Mouse (Mus musculus): ENCODE results near the gene Rrp7a. TPM values are rescaled to one million over a fixed set of nuclear protein-coding genes. Genes with fewer than 3 reads are reported as not detected.
A peak's percentile ranks its signal among the peaks of the same experiment; 100 is the strongest.

The Rrp7a gene
- 87.2 and 90.4 TPM in 2 replicates for polyA plus RNA-seq (2016; fragmentation: Nextera tagmentation; extraction: Ambion mirVana)

DNA sequence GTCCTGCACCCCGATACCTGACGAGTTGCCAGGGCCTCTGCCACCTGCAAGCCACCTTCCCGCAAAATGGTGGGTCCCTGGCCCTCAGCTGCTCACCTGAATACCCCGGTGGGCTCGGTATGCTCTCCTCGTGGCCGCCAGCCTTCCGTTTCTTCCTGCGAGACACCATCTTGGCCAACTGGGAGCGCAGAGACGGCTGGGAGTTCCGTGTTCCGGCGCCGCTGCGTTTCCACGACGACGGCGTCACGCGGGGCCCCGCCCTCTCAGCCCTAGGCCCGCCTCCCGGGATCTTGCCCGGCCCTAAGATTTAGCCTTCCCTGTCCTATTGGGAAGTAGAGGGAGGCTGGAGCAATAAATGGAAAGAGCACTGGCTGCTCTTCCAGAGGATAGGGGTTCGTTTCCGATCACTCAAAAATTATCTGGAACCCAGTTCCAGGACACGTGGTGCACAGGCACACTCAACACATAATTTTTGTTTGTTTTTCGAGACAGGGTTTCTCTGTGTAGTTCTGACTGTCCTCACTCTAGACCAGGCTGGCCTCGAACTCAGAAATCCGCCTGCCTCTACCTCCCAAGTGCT is at the start of gene Rrp7a:
Rrp7a (minus strand) TSS at position 236 of the 580 bp plus-strand sequence.
- Histone ChIP-seq H3K4me3 (peak within 1 kb of the TSS; percentile 94), H3K4me1 (peaks cover 11% of the 10 kb centered on the region), H3K9me3 (no peaks in the 10 kb centered on the region), H3K36me3 (replicated peaks) (peaks cover 54% of the 10 kb centered on the region), H3K27ac (replicated peaks) (peak within 1 kb of the TSS; percentile 88), H3K27me3 (replicated peaks; ENCODE audit: low read depth, poor library complexity, severe bottlenecking) (no peaks in the 10 kb centered on the region)
- WGBS = 11% methylated on average over 32 of the region's 32 CpGs
- DNase-seq (ENCODE audit: low spot score) = peak; percentile 95

- Histone ChIP-seq H3K36me3 (replicated peaks) (no peaks in the 10 kb centered on the region), H3K4me1 (peaks cover 55% of the 10 kb centered on the region), H3K9me3 (no peaks in the 10 kb centered on the region), H3K27me3 (replicated peaks; ENCODE audit: low read depth, poor library complexity, severe bottlenecking) (no peaks in the 10 kb centered on the region), H3K27ac (replicated peaks) (peak overlapping the region; percentile 92), H3K4me3 (peak overlapping the region; percentile 93)
- DNase-seq (ENCODE audit: low spot score) = peak; percentile 98
- WGBS = 1% methylated on average over 67 of the region's 67 CpGs
Observed at GRCm38 (mm10) chr15:83171712-83172481, 49.3 kb upstream of the Rrp7a start.

- H3K4me3 ChIP-seq = peak overlapping the region; percentile 93
- H3K4me1 ChIP-seq = peaks cover 62% of the 10 kb centered on the region
- DNase-seq (ENCODE audit: low spot score) = no peak
- H3K36me3 ChIP-seq (replicated peaks) = peaks cover 1% of the 10 kb centered on the region; the same call in 1 of the 2 replicates
- H3K9me3 ChIP-seq = no peaks in the 10 kb centered on the region
- H3K27ac ChIP-seq (replicated peaks) = peak overlapping the region; percentile 92
- no peaks in the 10 kb centered on the region for H3K27me3 ChIP-seq (replicated peaks; ENCODE audit: low read depth, poor library complexity, severe bottlenecking)
- WGBS = 66% methylated on average over 8 of the region's 8 CpGs
Observed at GRCm38 (mm10) chr15:83170956-83171659, 48.5 kb upstream of the Rrp7a start.

- WGBS = 84% methylated on average over 8 of the region's 8 CpGs
- peak overlapping the region; percentile 93; the same call in 1 of the 2 replicates for H3K4me3 ChIP-seq
Observed at GRCm38 (mm10) chr15:83169772-83170722, 47.4 kb upstream of the Rrp7a start.

DNA sequence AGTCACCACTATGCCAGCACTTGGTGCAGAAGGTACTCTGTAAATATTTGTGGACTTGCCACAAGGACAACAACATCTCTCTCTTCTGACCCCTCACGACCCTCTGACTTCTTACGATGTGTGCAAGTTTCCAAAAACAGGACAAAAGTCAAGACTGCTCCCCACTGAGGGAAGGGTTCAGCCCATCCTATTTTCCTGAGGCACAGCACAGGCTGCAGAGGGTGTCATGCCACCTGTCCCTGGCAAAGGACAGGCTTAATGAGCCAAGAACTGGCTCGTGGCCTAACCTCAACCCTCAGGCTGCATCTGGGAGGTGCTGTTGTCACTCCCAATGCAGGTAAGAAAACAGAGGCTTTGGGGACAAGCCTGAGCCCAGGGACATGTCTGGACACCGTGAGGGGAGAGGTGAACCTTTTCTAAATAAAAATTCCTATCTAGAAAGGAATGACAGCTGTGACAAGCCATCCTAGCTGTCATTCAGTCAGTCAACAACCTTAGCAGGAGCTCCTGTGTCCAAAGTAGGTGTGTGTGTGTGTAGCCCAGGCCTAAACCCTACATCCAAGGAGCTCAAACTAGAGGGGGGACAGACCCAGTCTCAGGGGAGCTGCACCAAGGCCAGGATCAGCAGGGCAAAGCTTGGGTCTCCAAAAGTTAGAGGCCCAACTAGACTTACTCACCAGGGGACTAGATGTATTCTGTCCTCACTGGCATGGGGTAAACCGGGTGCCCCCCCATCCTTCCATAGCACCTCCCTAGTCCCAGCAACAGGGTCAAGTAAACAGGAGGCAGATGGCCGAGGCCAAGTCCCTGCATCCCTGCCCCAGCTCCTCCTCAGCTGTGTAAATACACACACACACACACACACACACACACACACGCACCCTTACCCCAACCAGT is 46.5 kb upstream of the Rrp7a start:
- H3K36me3 ChIP-seq (replicated peaks) = peaks cover 15% of the 10 kb centered on the region
- no peaks in the 10 kb centered on the region for H3K27me3 ChIP-seq (replicated peaks; ENCODE audit: low read depth, poor library complexity, severe bottlenecking)
- H3K4me1 ChIP-seq = peaks cover 69% of the 10 kb centered on the region
- no peak overlapping the region for H3K27ac ChIP-seq (replicated peaks)
- 69% methylated on average over 7 of the region's 7 CpGs for WGBS
- H3K9me3 ChIP-seq = no peaks in the 10 kb centered on the region
- H3K4me3 ChIP-seq = 0 out of 2 replicates have a peak overlapping the region, but pooled peaks have one; percentile 17
- no peak for DNase-seq (ENCODE audit: low spot score)

More at GRCm38 (mm10) chr15:83169772-83170722, 47.4 kb upstream of the Rrp7a start:
- Histone ChIP-seq H3K27me3 (replicated peaks; ENCODE audit: low read depth, poor library complexity, severe bottlenecking) (no peaks in the 10 kb centered on the region), H3K27ac (replicated peaks) (no peak overlapping the region; the same call in 1 of the 2 replicates), H3K9me3 (no peaks in the 10 kb centered on the region), H3K36me3 (replicated peaks) (peaks cover 11% of the 10 kb centered on the region), H3K4me1 (peaks cover 66% of the 10 kb centered on the region)
- no peak for DNase-seq (ENCODE audit: low spot score)

- Histone ChIP-seq H3K4me1 (peaks cover 69% of the 10 kb centered on the region), H3K27ac (replicated peaks) (no peak overlapping the region; the same call in 1 of the 2 replicates), H3K36me3 (replicated peaks) (peaks cover 19% of the 10 kb centered on the region), H3K9me3 (no peaks in the 10 kb centered on the region), H3K27me3 (replicated peaks; ENCODE audit: low read depth, poor library complexity, severe bottlenecking) (no peaks in the 10 kb centered on the region), H3K4me3 (no peak overlapping the region)
- WGBS = 85% methylated on average over 3 of the region's 3 CpGs
- DNase-seq (ENCODE audit: low spot score) = no peak
Observed at GRCm38 (mm10) chr15:83168311-83168710, 45.7 kb upstream of the Rrp7a start.

GRCm38 (mm10) chr15:83167550-83168065 is 45.0 kb upstream of the Rrp7a start:
- 88% methylated on average over 8 of the region's 8 CpGs for WGBS
- Histone ChIP-seq H3K9me3 (no peaks in the 10 kb centered on the region), H3K36me3 (replicated peaks) (peaks cover 26% of the 10 kb centered on the region), H3K4me3 (0 out of 2 replicates have a peak overlapping the region, but pooled peaks have one; percentile 0), H3K27me3 (replicated peaks; ENCODE audit: low read depth, poor library complexity, severe bottlenecking) (no peaks in the 10 kb centered on the region), H3K27ac (replicated peaks) (peak overlapping the region; percentile 31), H3K4me1 (peaks cover 63% of the 10 kb centered on the region)
- DNase-seq (ENCODE audit: low spot score) = no peak

DNA sequence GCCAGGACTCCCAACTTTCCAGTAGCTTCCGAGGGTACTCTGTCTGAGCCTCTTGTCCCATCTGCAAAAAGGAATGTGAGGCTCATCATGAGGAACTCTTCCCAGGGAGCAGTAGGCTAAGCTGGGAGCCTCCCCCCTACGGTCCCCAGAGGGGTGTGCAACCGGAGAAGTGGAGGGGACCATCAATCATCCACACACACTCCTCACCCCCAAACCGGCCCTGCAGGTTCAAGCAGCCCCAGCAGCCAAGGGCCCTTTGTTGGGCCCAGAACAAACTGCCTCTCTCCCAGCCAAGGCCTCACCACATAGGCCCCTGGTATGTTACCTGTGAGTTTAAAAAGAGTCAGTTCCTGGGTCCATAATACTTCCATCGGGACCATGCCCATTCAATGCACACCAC is 44.5 kb upstream of the Rrp7a start:
- H3K27me3 ChIP-seq (replicated peaks; ENCODE audit: low read depth, poor library complexity, severe bottlenecking) = no peaks in the 10 kb centered on the region
- H3K9me3 ChIP-seq = no peaks in the 10 kb centered on the region
- 73% methylated on average over 5 of the region's 5 CpGs for WGBS
- H3K4me1 ChIP-seq = peaks cover 60% of the 10 kb centered on the region
- peaks cover 31% of the 10 kb centered on the region for H3K36me3 ChIP-seq (replicated peaks)
- H3K4me3 ChIP-seq = 0 out of 2 replicates have a peak overlapping the region, but pooled peaks have one; percentile 0
- DNase-seq (ENCODE audit: low spot score) = peak; percentile 59
- H3K27ac ChIP-seq (replicated peaks) = peak overlapping the region; percentile 31

DNA sequence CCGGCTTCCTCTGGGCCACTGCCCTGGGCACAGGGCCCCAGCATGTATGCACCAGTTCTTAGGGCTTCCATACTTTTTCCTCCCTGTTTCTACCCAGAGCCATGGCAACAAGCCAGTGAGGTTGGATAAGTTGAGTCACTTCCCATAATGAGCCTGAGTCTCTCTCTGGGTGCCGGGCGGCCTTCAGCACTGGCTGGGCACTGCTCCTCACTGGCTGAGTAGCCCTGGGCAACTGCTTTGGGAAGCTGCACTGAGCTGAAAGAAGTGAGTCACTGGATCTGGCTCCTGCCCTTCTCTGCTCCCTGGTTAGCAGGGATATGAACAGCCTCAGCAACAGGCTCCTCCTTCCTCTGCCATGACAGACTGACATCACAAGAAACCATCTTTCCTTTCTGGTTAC is 44.0 kb upstream of the Rrp7a start:
- DNase-seq (ENCODE audit: low spot score) = no peak
- Histone ChIP-seq H3K4me3 (no peak overlapping the region), H3K9me3 (no peaks in the 10 kb centered on the region), H3K27ac (replicated peaks) (peak overlapping the region; percentile 31; the same call in 1 of the 2 replicates), H3K27me3 (replicated peaks; ENCODE audit: low read depth, poor library complexity, severe bottlenecking) (no peaks in the 10 kb centered on the region), H3K4me1 (peaks cover 61% of the 10 kb centered on the region), H3K36me3 (replicated peaks) (peaks cover 36% of the 10 kb centered on the region)
- whole genome bisulfite sequencing = 90% methylated on average over 3 of the region's 3 CpGs

GRCm38 (mm10) chr15:83165526-83166315 is 43.1 kb upstream of the Rrp7a start:
- Histone ChIP-seq H3K27me3 (replicated peaks; ENCODE audit: low read depth, poor library complexity, severe bottlenecking) (no peaks in the 10 kb centered on the region), H3K36me3 (replicated peaks) (peaks cover 45% of the 10 kb centered on the region), H3K9me3 (no peaks in the 10 kb centered on the region), H3K4me3 (no peak overlapping the region), H3K4me1 (peaks cover 61% of the 10 kb centered on the region), H3K27ac (replicated peaks) (no peak overlapping the region)
- WGBS = 90% methylated on average over 13 of the region's 13 CpGs
- no peak for DNase-seq (ENCODE audit: low spot score)
